Mouse (Mus musculus): ENCODE measurements around the gene Cenpe. TPM values are rescaled to one million over a fixed set of nuclear protein-coding genes. Genes with fewer than 3 reads are reported as not detected.
A peak's percentile ranks its signal among the peaks of the same experiment; 100 is the strongest.
"Not testable (repeated sequence)": the region's sequence is repeated elsewhere in the genome, so short reads cannot be mapped to it uniquely, and the experiment has no call there.

The Cenpe gene
- polyA plus RNA-seq (2015; fragmentation: Nextera tagmentation; extraction: Ambion mirVana) = 14.7 and 15.2 TPM in 2 replicates

DNA sequence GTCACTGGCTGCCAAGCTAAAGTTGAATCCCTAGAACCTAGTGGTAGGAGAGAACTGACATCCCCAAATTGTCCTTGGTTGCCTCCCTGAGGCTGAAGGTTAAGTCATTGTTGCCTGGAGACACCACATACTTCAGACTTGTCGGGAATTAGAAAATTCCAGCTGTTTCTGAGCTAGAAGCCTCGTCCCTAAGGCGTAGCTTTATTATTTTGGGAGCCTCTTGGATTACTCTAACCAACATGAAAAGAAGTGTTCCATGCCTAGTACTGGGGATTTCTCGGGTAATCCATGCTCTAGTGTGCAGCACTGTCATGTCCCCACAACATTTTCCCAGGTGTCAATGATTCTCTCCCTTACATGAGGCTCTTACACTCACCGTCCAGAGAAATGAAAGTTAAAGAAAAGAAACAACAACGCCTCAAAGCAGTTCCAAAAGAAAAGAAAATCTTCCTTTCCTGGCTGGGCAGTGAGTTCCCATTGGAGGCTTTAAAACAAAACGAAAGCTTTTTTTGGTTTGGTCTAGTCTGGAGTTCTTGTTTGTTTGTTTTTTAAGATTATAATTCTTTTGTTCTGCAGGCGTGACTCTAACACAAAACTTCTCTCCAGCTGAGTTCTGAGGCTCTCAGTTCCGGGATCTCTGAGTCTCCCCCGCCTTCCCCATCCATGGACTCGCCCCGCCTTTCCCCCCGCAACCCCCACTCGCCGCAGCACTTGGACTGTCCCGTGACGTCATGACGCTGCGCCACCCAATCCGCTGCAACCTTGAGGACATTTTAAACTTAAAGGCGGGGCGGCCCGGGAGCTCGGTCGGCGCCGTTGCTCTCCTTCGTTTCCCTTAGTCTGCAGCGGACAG is at the start of gene Cenpe:
TSS of gene Cenpe (plus strand) at position 733 of the 853 bp plus-strand sequence.
- peak; percentile 86 for ATAC-seq (replicated peaks; ENCODE audit: insufficient number of reproducible peaks, insufficient read depth, low FRiP score, low read depth)
- Histone ChIP-seq H3K4me1 (replicated peaks) (peaks cover 15% of the 10 kb centered on the region), H3K27ac (peak within 1 kb of the TSS; percentile 77), H3K4me3 (peak within 1 kb of the TSS; percentile 99), H3K4me2 (peak within 1 kb of the TSS; percentile 83), H3K9ac (peak within 1 kb of the TSS; percentile 74), H3K36me3 (peaks cover 12% of the 10 kb centered on the region), H3K27me3 (no peaks in the 10 kb centered on the region), H3K9me3 (replicated peaks) (no peaks in the 10 kb centered on the region)
- 4% methylated on average over 29 of the region's 29 CpGs for WGBS

DNA sequence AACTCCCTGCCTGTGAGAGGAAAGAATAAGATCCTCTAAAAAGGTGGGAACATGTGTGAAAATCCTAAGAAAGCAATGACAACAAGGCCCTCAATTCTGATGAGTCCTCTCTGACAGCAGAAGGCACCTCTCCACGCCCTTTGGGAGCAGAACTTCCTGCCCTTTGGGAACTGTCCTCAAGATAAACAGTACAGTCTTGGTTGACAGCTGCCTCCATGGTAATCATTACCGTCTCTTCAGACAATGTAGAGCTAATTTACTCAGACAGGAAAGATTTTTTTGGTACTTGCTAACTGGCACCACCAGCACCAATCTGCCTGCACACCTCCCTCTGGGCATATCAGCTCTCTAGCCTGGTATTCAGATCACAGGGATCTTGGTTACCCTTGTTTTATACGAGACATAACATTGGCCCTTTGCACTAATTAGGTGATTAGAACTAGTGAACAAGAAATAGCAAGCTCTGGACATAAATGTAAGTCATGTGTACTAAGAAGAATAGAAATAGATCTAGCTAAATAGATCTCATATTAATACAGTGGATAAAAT is 40.4 kb upstream of the Cenpe start:
- Histone ChIP-seq H3K27ac (no peak overlapping the region), H3K4me2 (no peak overlapping the region), H3K4me1 (replicated peaks) (no peaks in the 10 kb centered on the region), H3K9me3 (replicated peaks) (no peaks in the 10 kb centered on the region), H3K9ac (no peak overlapping the region), H3K27me3 (no peaks in the 10 kb centered on the region), H3K36me3 (no peaks in the 10 kb centered on the region), H3K4me3 (no peak overlapping the region)
- WGBS = 39% methylated on average over 3 of the region's 3 CpGs
- ATAC-seq (replicated peaks; ENCODE audit: insufficient number of reproducible peaks, insufficient read depth, low FRiP score, low read depth) = no peak

DNA sequence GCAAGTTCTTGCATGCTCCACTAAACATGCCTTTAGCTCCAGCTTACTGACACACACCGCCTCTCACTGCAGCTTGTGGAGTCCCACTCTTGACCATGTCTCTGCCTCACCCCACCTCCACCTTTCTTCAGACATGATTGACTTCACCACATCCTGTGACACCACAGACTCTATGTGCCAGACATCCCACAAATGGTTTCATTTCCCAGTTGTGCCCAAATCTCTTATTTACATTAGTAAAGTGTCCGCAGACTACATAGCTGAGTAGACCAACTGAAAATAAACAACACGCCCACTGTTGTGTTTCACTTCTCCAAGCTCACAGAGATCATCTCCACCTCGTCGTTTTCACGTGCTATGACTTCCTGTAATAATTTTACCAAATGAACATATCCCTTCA is 20.5 kb upstream of the Cenpe start:
- H3K9ac ChIP-seq = no peak overlapping the region
- 72% methylated on average over 6 of the region's 6 CpGs for WGBS
- no peaks in the 10 kb centered on the region for H3K27me3 ChIP-seq
- no peak overlapping the region for H3K4me2 ChIP-seq
- no peaks in the 10 kb centered on the region for H3K36me3 ChIP-seq
- ATAC-seq (replicated peaks; ENCODE audit: insufficient number of reproducible peaks, insufficient read depth, low FRiP score, low read depth) = no peak
- H3K27ac ChIP-seq = no peak overlapping the region
- H3K4me1 ChIP-seq (replicated peaks) = no peaks in the 10 kb centered on the region
- no peak overlapping the region for H3K4me3 ChIP-seq
- H3K9me3 ChIP-seq (replicated peaks) = no peaks in the 10 kb centered on the region

DNA sequence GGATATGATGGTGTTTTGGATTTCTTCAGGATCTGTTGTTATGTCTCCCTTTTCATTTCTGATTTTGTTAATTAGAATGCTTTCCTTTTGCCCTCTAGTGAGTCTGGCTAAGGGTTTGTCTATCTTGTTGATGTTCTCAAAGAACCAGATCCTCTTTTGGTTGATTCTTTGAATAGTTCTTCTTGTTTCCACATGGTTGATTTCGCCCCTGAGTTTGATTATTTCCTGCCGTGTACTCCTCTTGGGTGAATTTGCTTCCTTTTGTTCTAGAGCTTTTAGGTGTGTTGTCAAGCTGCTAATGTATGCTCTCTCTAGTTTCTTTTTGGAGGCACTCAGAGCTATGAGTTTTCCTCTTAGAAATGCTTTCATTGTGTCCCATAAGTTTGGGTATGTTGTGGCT is 14.3 kb upstream of the Cenpe start:
- H3K9me3 ChIP-seq (replicated peaks); H3K36me3 ChIP-seq; H3K27ac ChIP-seq; H3K27me3 ChIP-seq; H3K4me1 ChIP-seq (replicated peaks); H3K4me2 ChIP-seq; H3K4me3 ChIP-seq; H3K9ac ChIP-seq; ATAC-seq (replicated peaks; ENCODE audit: insufficient number of reproducible peaks, insufficient read depth, low FRiP score, low read depth): not testable (repeated sequence)
- 85% methylated on average over 2 of the region's 2 CpGs for WGBS

DNA sequence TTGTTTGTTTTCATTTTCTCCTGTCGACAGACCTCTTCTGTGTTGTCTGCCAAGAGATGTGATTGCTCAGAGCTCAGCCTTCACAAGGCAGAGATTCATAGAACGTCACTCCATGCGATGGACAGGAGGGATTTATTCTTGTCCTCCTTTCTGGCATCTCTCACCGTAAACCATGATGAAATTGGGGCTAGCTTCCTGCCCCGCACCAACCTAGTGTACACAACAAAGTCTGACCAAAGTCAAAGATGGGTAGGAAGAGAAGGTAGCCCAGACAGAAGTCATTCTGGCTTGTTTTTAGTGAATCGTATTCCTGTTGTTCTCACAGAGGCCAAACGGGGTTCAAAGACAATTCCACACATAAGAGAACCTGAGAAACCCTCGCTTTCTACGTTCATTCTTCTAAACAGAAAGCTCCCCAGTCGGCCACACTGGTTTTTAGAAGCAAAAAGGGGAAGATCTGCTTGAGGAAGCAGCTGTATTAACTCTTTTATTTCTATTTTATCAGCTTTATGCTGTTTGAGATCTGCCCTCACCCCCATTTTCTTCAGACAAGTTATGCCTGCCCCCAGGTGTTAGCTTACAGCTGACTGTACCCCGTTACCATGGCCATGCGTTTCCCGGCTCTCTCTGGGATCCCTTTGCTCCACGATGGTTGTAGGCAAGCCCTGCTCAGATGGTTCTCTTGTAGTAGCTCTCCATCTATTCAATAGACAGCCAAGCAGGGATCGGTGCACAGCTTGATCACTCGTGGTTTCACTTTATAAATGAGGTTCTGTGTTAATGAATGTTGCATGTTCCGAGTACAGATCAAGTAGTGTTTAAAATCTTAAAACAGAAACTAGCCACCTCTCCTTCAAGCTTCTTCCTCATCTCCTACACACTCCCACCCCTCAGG is 11.7 kb upstream of the Cenpe start:
- 77% methylated on average over 17 of the region's 17 CpGs for WGBS
- H3K9me3 ChIP-seq (replicated peaks) = no peaks in the 10 kb centered on the region
- H3K4me2 ChIP-seq = no peak overlapping the region
- ATAC-seq (replicated peaks; ENCODE audit: insufficient number of reproducible peaks, insufficient read depth, low FRiP score, low read depth) = no peak
- H3K4me1 ChIP-seq (replicated peaks) = no peaks in the 10 kb centered on the region
- no peak overlapping the region for H3K9ac ChIP-seq
- no peaks in the 10 kb centered on the region for H3K27me3 ChIP-seq
- no peak overlapping the region for H3K27ac ChIP-seq
- no peaks in the 10 kb centered on the region for H3K36me3 ChIP-seq
- no peak overlapping the region for H3K4me3 ChIP-seq

DNA sequence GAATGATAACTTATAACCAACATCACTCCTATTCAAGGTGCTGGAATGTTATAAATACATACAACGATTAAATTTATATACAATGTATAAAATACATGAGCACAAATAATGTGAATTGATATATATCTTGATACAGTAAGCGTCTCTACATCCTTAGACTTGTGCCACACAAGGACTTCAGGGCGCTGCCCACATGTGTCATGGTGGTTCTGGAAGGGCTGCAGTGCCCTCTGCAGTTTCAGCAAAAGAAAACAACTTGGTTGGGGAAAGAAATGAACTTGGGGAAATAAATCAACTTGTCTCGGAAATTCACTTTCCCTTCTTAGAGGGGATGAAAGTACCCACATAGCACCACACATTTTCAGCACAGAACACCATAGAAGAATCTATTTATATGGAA is 5.7 kb upstream of the Cenpe start:
- no peak for ATAC-seq (replicated peaks; ENCODE audit: insufficient number of reproducible peaks, insufficient read depth, low FRiP score, low read depth)
- Histone ChIP-seq H3K36me3 (no peaks in the 10 kb centered on the region), H3K4me2 (no peak overlapping the region), H3K4me1 (replicated peaks) (no peaks in the 10 kb centered on the region; the same call in 1 of the 2 replicates), H3K27me3 (no peaks in the 10 kb centered on the region), H3K27ac (no peak overlapping the region), H3K9me3 (replicated peaks) (no peaks in the 10 kb centered on the region), H3K4me3 (no peak overlapping the region), H3K9ac (no peak overlapping the region)
- 33% methylated on average over 4 of the region's 4 CpGs for WGBS

DNA sequence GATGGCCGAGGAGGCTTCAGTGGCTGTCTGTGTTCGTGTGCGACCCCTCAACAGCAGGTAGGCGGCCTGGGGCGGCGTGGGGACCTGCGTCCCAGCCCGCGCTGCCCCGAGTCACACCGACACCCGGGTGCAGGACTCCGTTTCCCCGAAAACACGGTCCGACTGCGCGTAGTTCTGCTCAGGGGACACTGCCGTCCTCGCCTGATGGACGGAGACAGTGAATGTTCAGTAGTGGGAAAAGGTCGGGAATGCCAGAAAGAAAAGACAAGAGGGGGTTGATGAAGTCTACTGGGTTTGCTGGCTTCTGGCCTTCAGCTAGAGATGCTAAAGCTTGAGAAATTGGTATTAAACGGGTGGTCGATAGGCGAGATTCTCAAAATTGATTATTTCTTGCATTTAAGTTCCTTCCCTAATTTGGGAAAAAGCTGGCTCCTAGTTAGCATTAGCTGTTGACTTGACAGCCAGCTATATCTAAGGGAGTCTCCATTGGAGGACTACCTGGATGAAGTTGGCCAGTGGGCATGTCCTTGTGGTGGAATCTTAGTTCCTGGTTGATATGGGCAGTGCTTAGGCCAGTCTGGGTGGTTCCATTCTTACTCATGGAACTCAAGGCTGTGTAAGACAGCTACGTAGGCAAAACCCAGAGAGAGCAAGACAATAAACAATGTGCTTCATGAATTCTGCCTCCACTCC is 467 bp downstream of the Cenpe start:
- H3K27me3 ChIP-seq = no peaks in the 10 kb centered on the region
- H3K4me3 ChIP-seq = peak overlapping the region; percentile 99
- H3K4me1 ChIP-seq (replicated peaks) = peaks cover 15% of the 10 kb centered on the region
- ATAC-seq (replicated peaks; ENCODE audit: insufficient number of reproducible peaks, insufficient read depth, low FRiP score, low read depth) = 0 out of 2 replicates have a peak, but pooled peaks have one; percentile 12
- peak overlapping the region; percentile 83 for H3K4me2 ChIP-seq
- no peaks in the 10 kb centered on the region for H3K9me3 ChIP-seq (replicated peaks)
- H3K9ac ChIP-seq = peak overlapping the region; percentile 74
- peaks cover 17% of the 10 kb centered on the region for H3K36me3 ChIP-seq
- WGBS = under 1% methylated on average over 26 of the region's 26 CpGs
- H3K27ac ChIP-seq = 0 out of 2 replicates have a peak overlapping the region, but pooled peaks have one; percentile 77

DNA sequence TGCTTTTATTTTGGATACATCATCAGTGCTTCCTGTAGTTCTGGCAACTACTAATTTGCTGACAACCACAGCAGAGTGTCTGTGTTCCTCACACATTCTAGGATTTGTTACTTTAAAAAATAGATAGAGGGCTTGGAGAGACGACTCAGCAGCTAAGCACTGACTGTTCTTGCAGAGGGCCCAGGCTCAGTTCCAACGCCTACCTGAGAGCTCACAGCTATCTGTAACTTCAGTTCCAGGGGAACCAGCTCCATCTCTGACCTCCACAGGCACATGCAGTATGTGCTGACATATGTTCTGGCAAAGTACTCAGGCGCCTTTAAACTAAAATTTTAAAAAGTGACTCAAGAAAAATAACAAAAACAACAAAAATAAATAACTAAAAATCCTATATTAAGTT is 19.7 kb downstream of the Cenpe start:
- no peak for ATAC-seq (replicated peaks; ENCODE audit: insufficient number of reproducible peaks, insufficient read depth, low FRiP score, low read depth)
- Histone ChIP-seq H3K9ac (no peak overlapping the region), H3K9me3 (replicated peaks) (no peaks in the 10 kb centered on the region), H3K4me1 (replicated peaks) (no peaks in the 10 kb centered on the region), H3K4me3 (no peak overlapping the region), H3K4me2 (no peak overlapping the region), H3K27ac (no peak overlapping the region), H3K27me3 (no peaks in the 10 kb centered on the region), H3K36me3 (peaks cover 64% of the 10 kb centered on the region)
- WGBS = 70% methylated on average over 3 of the region's 3 CpGs

DNA sequence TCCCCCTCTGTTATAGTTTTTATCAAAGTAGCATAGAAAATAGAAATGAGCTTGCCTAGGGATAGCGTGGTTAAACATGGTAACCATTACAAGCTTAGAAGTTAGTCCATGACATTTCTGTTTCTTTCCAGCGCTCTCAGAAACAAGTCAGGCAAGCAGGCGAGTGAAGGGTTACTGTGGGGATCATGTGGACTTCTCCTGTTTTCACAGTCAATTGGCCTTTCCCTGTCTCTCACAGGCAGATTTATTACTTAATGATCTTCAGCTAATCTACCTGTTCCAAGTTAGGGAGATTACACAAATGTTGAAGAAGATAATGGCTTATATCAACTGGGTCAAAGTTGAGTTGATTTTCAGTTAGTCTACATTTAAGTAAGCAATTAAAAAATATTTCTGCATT is 20.1 kb downstream of the Cenpe start:
- Histone ChIP-seq H3K27ac (no peak overlapping the region), H3K4me1 (replicated peaks) (no peaks in the 10 kb centered on the region), H3K36me3 (peaks cover 68% of the 10 kb centered on the region), H3K4me2 (no peak overlapping the region), H3K4me3 (no peak overlapping the region), H3K9ac (no peak overlapping the region), H3K9me3 (replicated peaks) (no peaks in the 10 kb centered on the region), H3K27me3 (no peaks in the 10 kb centered on the region)
- no peak for ATAC-seq (replicated peaks; ENCODE audit: insufficient number of reproducible peaks, insufficient read depth, low FRiP score, low read depth)
- WGBS = 91% methylated on average over 3 of the region's 3 CpGs

DNA sequence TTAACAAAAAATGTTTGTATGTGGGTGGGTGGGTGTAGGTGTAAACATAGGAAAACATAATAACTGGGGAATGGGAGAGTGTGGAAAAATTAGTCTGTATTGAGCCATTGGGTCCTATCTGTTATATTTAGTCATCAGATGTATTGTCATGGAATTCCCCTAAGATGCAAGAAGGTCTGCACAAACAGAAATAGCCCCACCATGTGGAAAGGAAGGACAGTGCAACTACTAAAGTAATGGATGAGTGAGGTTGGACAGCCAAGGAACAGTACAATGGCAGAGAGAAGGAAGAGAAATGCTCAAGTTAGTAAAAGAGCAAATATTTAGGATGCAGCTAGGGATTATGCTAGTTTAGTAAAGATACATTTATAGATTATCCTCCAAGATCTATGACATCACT is 33.4 kb downstream of the Cenpe start:
- Histone ChIP-seq H3K27ac (no peak overlapping the region), H3K36me3 (peaks cover 67% of the 10 kb centered on the region)

DNA sequence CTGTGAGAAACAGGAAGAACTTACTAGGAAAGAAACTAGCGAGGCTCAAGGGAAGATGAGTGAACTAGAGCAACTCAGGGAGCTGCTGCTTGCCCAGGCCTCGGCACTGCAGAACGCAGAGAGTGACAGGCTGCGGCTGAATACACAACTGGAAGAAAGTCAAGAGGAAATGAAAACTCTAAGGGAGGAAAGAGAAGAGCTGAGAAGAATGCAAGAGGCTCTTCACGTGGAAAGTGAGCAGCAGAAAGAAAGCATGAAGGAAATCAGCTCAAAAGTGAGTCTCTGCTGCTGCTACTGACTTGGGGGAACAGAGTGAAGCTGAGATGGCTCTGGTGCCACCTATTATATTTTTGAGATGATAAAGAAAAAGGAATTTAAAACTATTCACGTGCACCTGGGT is 34.5 kb downstream of the Cenpe start:
- no peaks in the 10 kb centered on the region for H3K27me3 ChIP-seq
- 91% methylated on average over 6 of the region's 6 CpGs for WGBS
- H3K9me3 ChIP-seq (replicated peaks) = no peaks in the 10 kb centered on the region
- no peaks in the 10 kb centered on the region for H3K4me1 ChIP-seq (replicated peaks)
- peaks cover 64% of the 10 kb centered on the region for H3K36me3 ChIP-seq
- no peak overlapping the region for H3K4me3 ChIP-seq
- H3K27ac ChIP-seq = no peak overlapping the region
- ATAC-seq (replicated peaks; ENCODE audit: insufficient number of reproducible peaks, insufficient read depth, low FRiP score, low read depth) = no peak
- H3K4me2 ChIP-seq = no peak overlapping the region
- H3K9ac ChIP-seq = no peak overlapping the region

More for the DNA sequence above, 33.4 kb downstream of the Cenpe start:
- Histone ChIP-seq H3K27me3 (no peaks in the 10 kb centered on the region), H3K4me3 (no peak overlapping the region), H3K4me2 (no peak overlapping the region), H3K9me3 (replicated peaks) (no peaks in the 10 kb centered on the region), H3K4me1 (replicated peaks) (no peaks in the 10 kb centered on the region), H3K9ac (no peak overlapping the region)
- no peak for ATAC-seq (replicated peaks; ENCODE audit: insufficient number of reproducible peaks, insufficient read depth, low FRiP score, low read depth)

Data from heart, embryonic 15.5 days (tissue).